18 mouse cellular contexts compared by ENCODE assay signal in the genomic region with DNA sequence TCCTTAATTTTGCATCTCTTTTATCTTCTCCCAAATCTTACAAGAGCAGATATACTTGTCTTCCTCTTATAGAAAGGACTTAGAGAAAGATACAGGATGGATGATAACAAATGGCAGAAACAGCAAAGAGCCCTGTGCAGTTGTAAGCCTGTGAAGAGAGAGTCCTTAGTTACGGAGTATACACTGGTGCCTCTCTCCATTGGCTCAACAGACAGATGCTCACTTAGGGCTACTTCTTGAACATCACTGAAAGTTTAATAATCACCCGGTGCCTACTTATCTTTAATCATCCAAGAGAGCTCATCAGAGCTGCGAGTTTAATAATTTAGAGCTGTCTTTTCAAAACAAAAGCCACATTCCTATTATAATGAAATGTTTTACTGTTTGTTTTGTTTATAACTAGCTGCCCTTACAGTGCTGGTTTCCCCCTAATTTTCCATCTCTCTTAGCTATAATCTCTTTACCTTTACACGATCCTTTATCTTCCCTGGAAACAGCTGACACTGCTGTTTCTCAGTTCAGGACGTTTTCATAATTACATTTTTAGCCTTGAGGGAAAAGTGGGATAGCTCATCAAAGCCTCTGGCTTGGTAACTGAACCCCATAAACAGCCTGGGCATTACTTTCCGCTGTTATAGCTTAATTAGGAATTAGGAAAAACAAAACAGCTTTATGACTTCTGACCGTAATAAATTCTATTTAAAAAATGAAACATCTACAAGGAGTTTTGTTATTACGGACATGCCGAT.
"Had no signal": no experiment of that assay in that cellular context is flagged by ENCODE, and none has a peak within 500 bp of the region (broad histone marks: within the 10 kb centered on the region; RNA-seq: fewer than 3 reads in every experiment).

No protein-coding gene starts in this region.

- H3K4me3 ChIP-seq: liver, embryonic 13.5 days; liver, embryonic 15.5 days; lung, embryonic 15.5 days; megakaryocyte, embryonic 14.5 days; midbrain, embryonic 12.5 days; stomach, embryonic 15.5 days had no signal

- H3K4me2 ChIP-seq: liver, embryonic 11.5 days; liver, embryonic 13.5 days; liver, embryonic 15.5 days; lung, embryonic 15.5 days; midbrain, embryonic 12.5 days; stomach, embryonic 15.5 days had no signal

- H3K27ac ChIP-seq: liver, embryonic 13.5 days; liver, embryonic 15.5 days; lung, embryonic 15.5 days; macrophage; midbrain, embryonic 12.5 days; stomach, embryonic 15.5 days; stomach, postnatal 0 days had no signal

- H3K9ac ChIP-seq: liver, embryonic 13.5 days; liver, embryonic 15.5 days; liver, postnatal 0 days; lung, embryonic 15.5 days; midbrain, embryonic 12.5 days; stomach, embryonic 15.5 days had no signal

- DNase-seq: liver, embryonic 13.5 days; liver, postnatal 0 days; lung, adult 2 months; lung, postnatal 14 days; lung, postnatal 36 days; right cerebral cortex, postnatal 14 days; thymus, adult 2 months; thymus, postnatal 25 days; thymus, postnatal 4 days had no signal

- H3K4me1 ChIP-seq: liver, embryonic 13.5 days; liver, embryonic 15.5 days; lung, embryonic 15.5 days; megakaryocyte, embryonic 14.5 days; midbrain, embryonic 12.5 days; stomach, embryonic 15.5 days had no signal

- ATAC-seq: liver, postnatal 0 days; lung, postnatal 0 days had no signal

- H3K27me3 ChIP-seq: liver, embryonic 13.5 days; liver, embryonic 15.5 days; lung, embryonic 15.5 days; megakaryocyte, embryonic 14.5 days; midbrain, embryonic 12.5 days; stomach, embryonic 15.5 days had no signal

- H3K36me3 ChIP-seq: liver, embryonic 13.5 days; liver, embryonic 15.5 days; lung, embryonic 15.5 days; midbrain, embryonic 12.5 days; stomach, embryonic 15.5 days had no signal

- H3K9me3 ChIP-seq: liver, embryonic 13.5 days; liver, embryonic 15.5 days; lung, embryonic 15.5 days; megakaryocyte, embryonic 14.5 days; stomach, embryonic 15.5 days had no signal
